Mouse (Mus musculus) thymus, postnatal 0 days (tissue): Measurements from ENCODE around the gene Hps1. TPM values are rescaled to one million over a fixed set of nuclear protein-coding genes. Genes with fewer than 3 reads are reported as not detected.
A peak's percentile ranks its signal among the peaks of the same experiment; 100 is the strongest.
"Not testable (repeated sequence)": the region's sequence is repeated elsewhere in the genome, so short reads cannot be mapped to it uniquely, and the experiment has no call there.

ENCODE experiments used
- DNase-seq: peaks from one replicate; pipeline ENCODE4 v3.0.0-alpha.2; 2015; ENCODE audit warnings: low spot score
- polyA plus RNA-seq: library from polyadenylated mRNA; unstranded; fragments of >200 nt; fragmentation: Nextera tagmentation; extraction: Ambion mirVana; gene quantifications from 2 replicates; pipeline ENCODE4 v1.2.1, GENCODE M21; 2015

Gene Hps1
- 16.0 and 16.5 TPM in 2 replicates for polyA plus RNA-seq

DNA sequence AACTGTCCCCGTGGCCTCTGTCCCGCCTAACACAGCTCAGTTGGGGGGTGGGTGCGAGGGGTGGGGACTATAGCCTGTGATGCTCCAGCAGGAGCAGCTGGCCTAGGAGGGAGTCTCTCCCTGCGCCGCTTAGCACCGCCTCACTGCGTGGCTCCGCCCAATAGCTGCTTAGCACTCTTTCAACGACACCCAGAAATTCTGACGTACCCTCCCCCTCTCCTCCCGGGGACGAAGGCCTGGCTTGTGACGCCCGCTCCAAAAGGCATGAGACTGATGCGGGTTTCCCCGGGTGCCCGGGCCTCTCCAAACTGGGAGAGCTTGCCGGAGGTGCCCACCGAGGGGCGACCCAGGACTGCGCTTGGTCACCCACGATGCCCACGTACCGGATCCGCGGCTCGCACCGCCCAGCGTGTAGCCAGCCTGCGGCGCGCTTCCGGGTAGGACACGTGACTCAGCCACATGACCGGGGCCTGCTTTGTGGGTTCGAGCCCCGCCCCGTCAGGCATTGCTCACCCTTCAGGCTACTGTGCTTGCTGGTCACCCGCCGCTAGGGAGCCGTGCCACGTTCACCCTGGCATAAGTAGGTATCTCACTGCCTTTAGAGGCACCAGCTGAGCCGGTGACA is at the start of gene Hps1:
Hps1 (minus strand) TSS at position 448 of the 625 bp plus-strand sequence.
- peak; percentile 90 for DNase-seq

DNA sequence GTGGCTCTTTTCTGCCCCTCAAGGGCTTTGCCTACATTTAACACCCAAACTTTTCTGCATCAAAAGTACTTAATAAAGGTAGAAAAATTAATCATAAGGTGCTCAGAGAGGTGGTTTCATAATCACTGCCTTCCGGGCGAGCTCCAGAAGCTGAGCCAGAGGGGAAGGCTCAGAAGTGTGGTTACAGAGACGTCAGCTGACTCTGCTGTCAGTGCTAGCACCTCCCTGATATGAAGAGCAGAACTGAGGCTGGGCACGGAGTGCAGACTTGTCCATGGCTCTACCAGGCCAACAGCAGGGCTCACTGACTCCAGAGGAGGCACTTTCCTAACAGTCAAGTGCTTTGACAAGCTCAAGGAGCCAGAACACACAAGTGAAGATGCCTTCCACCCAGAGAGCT is 49.4 kb upstream of the Hps1 start:
- DNase-seq, result no peak

DNA sequence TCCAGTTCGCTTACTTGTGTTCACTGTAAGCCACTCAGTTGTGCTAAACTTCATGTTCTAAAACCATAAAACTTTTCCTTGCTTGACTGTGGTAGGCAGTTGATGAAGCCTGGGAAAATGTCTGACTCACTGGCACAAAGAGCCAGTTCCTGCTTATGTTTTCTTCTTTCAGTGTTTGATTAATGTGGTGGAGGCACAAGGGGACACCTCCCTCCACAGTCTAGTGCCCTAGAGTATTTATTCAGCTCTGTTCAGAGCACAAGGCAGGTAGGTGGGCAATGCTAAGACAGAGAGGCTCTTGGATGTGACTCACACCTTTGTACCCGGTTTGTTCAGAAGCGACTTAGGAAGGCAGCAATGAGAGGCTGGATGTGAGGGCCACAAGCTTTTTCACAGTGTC is 48.1 kb upstream of the Hps1 start:
- DNase-seq, result no peak

DNA sequence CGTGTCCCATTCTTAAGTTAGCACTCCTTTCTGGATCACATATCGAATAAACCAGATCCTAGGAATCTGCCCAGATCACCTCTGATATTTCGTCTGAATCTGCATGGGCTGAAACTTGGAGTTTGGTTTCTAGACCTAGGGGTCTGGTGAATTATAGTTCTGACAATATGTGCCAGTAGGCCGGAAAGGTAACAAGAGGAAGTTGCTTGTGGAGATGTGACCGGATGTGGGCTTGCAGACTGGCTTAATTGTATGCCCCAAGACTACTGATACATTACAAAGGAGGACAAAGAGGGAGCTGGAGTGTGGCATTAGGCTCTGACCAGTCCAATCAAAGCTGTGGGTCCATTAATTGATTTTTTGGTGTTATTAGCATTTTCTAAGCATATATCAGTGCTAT is 40.3 kb upstream of the Hps1 start:
- DNase-seq, result no peak

DNA sequence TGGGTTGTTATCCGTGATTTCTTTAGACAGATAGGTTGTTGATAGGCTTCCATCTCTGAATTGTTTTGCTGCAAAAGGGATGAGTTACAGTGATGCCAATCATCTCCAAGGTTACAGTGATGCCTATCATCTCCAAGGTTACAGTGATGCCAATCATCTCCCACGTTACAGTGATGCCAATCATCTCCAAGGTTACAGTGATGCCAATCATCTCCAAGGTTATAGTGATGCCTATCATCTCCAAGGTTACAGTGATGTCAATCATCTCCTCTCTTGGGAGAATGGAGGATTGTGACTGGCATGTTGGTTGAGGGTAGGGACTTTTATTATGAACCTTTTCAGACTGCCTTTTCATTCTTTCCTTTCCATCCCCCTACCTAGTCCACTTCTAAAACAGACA is 38.0 kb upstream of the Hps1 start:
- no peak for DNase-seq

GRCm38 (mm10) chr19:42816261-42816660 is 36.5 kb upstream of the Hps1 start:
- no peak for DNase-seq

GRCm38 (mm10) chr19:42810140-42810539 is 30.4 kb upstream of the Hps1 start:
- no peak for DNase-seq

- DNase-seq, result no peak
Observed at GRCm38 (mm10) chr19:42809491-42809890, 29.7 kb upstream of the Hps1 start.

DNA sequence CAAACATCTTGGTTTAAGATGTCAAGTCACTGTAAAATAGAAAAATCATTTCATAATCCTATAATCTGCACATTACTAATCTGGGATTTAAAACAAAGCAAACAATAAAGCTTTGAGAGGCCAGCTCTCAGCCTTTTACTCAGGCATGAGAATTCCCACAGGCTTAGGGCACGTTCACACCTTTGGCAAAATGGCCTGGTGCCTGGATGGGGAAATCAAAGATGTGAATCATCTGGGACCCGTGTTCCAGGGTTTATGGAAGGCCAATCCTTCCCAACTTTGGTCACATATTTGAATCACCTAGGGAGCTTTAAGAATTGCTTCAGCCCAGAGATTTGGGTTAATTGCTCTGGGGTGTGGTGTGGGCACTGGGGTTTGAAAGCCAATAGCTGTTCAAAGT is 18.1 kb upstream of the Hps1 start:
- no peak for DNase-seq

DNA sequence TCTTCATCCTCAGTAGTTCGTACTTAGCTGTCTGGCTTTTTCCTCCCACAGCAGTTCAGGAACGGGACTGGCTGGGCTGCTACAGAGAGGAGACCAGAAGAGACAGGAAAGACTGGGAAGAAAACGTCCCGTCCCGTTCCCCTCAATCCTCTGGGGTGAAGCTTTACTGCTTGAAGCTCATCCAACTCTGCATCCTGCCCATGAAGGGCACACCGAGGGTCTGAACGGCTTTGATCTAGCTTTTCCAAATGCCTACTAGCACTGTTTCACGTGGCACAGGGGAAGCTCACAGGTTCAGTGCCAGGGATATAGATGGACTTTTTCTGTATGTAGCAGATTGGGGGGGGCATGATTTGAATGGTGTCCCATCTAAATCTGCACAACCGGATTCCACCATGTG is 16.0 kb upstream of the Hps1 start:
- DNase-seq, result no peak

DNA sequence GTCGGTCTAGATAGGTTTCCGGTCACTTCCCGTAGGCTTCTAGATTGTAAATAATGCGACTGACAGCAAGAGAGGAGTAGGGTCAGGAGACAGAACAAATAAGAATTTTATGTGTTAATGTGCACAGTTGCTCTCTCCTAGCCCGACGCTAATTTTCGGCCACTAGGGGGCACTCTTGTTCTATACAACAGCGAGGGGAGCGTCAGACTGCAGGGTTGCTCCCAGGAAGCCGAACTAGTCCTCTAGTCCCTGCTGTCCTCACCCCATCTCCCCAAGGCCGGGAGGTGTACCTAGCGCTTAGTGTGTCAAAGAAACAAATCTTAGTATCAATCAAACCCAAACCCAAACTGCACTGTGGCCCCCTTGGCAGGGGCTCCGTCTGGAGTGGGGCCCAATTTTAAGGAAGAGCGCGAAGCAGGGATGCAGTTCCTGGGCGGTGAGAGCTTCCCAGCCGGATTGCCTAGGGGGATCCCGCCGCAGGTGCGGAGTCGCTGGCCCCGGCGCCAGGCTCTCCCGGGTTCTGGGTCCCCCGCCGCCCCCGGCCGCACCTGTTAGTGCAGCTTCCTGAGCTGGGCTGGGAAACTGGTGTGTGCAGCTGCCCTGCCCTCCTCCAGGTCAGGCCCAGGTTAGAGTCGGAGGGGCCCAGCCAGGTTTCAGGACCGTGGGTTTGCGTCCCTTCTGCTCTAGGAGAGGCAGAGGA is 15.3 kb upstream of the Hps1 start:
- peak; percentile 84 for DNase-seq

GRCm38 (mm10) chr19:42788311-42788710 is 8.5 kb upstream of the Hps1 start:
- DNase-seq, result no peak

- no peak for DNase-seq
Observed at GRCm38 (mm10) chr19:42785562-42786220, 5.9 kb upstream of the Hps1 start.

- no peak for DNase-seq
Observed at GRCm38 (mm10) chr19:42785129-42785528, 5.4 kb upstream of the Hps1 start.

DNA sequence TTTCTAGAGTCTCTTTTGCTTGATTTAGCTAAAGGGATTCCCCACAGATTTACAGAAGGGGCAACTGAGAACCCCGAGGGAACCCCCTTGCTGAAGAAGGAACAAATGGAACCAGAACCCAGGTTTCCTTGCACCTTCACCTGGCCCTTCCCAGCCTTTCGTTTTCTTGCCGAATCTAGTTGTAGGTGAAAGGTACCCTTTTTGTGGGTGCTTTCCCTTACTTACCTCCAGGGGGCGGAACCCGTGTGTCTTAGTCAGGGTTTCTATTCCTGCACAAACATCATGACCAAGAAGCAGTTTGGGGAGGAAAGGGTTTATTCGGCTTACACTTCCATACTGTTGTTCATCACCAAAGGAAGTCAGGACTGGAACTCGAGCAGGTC is 369 bp upstream of the Hps1 start:
- DNase-seq, result not testable (repeated sequence)

DNA sequence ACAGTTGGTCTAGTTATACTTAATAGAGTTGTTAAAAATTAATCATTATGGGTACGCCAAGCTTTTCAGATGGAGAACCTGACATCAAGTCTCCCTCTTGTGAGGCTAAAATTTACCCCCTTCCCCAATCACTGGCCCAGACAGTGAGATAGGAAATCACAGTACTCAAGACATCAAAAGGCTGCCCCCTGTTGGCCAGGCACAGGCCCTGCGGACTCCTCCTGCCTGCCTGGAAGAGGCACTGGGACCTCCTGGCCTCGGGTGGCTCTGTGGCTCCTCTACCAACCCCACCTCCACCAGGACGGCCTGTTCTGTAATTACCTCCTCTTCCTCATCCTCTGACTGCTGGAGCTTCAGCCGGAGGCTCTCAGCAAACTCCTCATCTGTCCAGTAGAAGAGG is 2.0 kb downstream of the Hps1 start:
- DNase-seq, result peak; percentile 14

GRCm38 (mm10) chr19:42776813-42777212 is 3.0 kb downstream of the Hps1 start:
- peak; percentile 56 for DNase-seq

GRCm38 (mm10) chr19:42770141-42770872 is 9.5 kb downstream of the Hps1 start:
- DNase-seq, result no peak

DNA sequence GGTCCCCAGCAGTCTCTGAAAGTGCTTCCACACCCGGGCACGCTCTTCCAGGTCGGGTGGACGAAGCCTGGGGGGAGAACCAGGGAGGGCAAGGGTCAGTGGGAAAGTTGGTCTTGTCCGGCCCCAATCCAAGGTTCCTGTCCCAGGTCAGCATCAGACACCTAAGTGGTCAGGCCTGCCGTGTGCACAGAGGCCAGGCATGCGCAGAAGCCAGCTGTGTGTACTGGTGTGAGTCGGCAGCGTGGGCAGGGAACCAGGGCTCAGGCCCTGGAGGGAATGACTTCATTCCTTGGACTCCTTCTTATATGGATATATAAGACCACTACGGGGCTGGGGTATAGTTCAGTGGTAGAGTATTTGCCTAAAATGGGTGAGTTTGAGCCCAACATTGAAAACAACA is 10.1 kb downstream of the Hps1 start:
- no peak for DNase-seq

DNA sequence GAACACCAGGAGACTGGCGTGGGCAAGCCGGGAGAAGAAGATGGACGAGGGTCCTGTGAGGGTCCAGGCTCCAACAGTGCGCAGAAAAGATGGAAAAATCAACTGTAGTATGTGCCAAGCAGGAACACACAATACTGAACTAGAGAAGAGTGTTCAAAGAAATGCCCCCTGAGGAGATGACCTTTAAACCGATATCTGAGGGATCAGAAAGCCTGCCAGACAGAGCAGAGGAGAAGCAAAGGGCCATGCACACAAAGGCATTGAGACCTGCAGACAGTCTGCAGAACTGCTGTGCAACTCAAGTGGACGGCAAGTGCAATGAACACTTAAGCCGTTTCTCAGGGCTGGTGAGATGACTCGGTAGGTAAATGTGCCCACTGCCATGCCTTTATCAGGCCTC is 12.4 kb downstream of the Hps1 start:
- no peak for DNase-seq

- DNase-seq, result no peak
Observed at GRCm38 (mm10) chr19:42764398-42764797, 15.4 kb downstream of the Hps1 start.

DNA sequence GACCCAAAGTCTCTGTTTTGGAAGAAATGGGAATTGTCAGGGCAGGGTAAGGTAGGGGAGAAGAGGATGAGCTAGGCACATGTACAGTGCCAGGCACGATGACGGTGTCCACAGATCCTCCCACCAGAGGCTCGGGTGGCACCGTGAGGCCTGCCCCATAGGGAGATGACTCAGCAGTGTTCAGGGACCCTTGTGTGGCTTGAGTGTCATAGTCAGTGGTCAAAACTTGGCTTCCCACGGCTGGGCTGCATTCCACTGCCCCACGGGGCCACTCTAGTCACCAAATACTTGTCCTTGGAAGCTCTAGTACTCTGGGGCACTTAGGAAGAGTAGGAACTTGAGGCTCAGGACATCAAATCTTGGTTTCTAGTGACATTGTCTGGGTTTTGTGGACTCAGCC is 23.1 kb downstream of the Hps1 start:
- DNase-seq, result no peak
